Comparison of ENCODE assay signal across 8 mouse cellular contexts in the genomic region with DNA sequence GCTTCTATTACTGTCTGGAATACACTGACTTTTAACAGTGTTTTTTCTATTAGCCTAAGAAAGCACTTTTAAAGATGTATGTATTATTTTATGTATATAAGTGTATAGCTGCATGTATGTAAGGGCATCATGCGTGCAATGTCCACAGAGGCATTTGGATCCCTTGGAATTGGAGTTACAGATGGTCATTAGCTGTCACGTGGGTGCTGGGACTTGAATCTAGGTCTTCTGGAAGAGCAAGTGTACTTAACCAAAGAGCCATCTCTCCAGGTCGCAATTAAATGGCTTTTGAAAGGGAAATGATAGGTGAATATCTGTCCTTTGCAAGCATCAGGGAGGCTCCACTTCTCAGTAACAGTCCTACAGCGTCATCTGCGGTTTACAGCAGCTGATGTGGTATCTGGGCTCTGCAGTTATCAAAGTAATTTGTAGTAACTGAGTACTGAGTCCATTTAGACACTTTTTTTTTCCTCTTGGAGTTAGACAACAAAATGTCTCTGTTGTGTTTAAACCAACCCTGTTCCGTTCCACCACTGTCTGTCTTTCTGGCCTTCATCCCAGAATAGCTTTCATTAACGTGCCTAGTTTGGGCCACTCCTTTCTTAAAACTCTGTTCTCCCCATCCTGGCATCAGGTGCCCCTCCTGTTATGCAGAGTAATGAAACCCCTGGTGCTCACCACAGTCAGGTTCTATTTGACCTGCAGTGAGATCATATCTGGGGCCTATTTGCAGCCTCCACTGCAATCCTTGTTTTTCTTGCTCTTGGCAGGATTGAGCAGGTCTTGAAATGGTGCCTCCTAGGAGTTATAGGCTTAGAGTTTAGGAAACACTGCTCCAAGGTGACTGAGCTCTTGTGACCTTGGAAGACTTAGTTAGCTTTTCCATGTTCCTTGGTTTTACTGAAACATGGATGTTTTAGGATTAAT. TPM values are rescaled to one million over a fixed set of nuclear protein-coding genes. Genes with fewer than 3 reads are reported as not detected.
DNase-seq lines count a peak whose midpoint lies in the region; ATAC-seq lines count a peak whose summit lies in the region.

No protein-coding gene starts in this region.

- H3K4me1 ChIP-seq in embryonic facial prominence, embryonic 13.5 days: peaks cover 19% of the 10 kb centered on the region
- H3K4me1 ChIP-seq in neural tube, embryonic 13.5 days (replicated peaks): peaks cover 32% of the 10 kb centered on the region

- 85% methylated on average over 7 of the region's 7 CpGs for WGBS in embryonic facial prominence, embryonic 13.5 days
- 85% methylated on average over 7 of the region's 7 CpGs for WGBS in neural tube, embryonic 13.5 days

- H3K4me2 ChIP-seq in embryonic facial prominence, embryonic 13.5 days: peak overlapping the region; percentile 71
- H3K4me2 ChIP-seq in neural tube, embryonic 13.5 days: peak overlapping the region; percentile 82

- peak overlapping the region; percentile 91; the same call in 1 of the 2 replicates for H3K4me3 ChIP-seq in embryonic facial prominence, embryonic 13.5 days
- peak overlapping the region; percentile 84 for H3K4me3 ChIP-seq in neural tube, embryonic 13.5 days

- DNase-seq in kidney, adult 11 months: peak; percentile 69
- DNase-seq in kidney, adult 18-20 months: no peak
- DNase-seq in kidney, postnatal 10 days: peak; percentile 23
- DNase-seq in embryo, embryonic 10.5 days (ENCODE audit: low spot score): no peak
- DNase-seq in urinary bladder, postnatal 25 days (ENCODE audit: low spot score): no peak
- no peak for DNase-seq in urinary bladder, postnatal 14 days (ENCODE audit: low spot score)

- H3K9me3 ChIP-seq in embryonic facial prominence, embryonic 13.5 days: 0 out of 2 replicates have a peak, but pooled peaks cover 3% of the 10 kb centered on the region
- no peaks in the 10 kb centered on the region for H3K9me3 ChIP-seq in neural tube, embryonic 13.5 days

- H3K27ac ChIP-seq in embryonic facial prominence, embryonic 13.5 days: no peak overlapping the region
- no peak overlapping the region for H3K27ac ChIP-seq in neural tube, embryonic 13.5 days (replicated peaks)

- peaks cover 16% of the 10 kb centered on the region for H3K36me3 ChIP-seq in embryonic facial prominence, embryonic 13.5 days
- peaks cover 7% of the 10 kb centered on the region for H3K36me3 ChIP-seq in neural tube, embryonic 13.5 days

- H3K9ac ChIP-seq in embryonic facial prominence, embryonic 13.5 days: peak overlapping the region; percentile 21; the same call in 1 of the 2 replicates
- H3K9ac ChIP-seq in neural tube, embryonic 13.5 days: peak overlapping the region; percentile 84

- no peak for ATAC-seq in embryonic facial prominence, embryonic 13.5 days (ENCODE audit: insufficient number of reproducible peaks, insufficient read depth, low FRiP score, low TSS enrichment, low read depth)
- no peak for ATAC-seq in neural tube, embryonic 13.5 days (ENCODE audit: low read depth)

- no peaks in the 10 kb centered on the region for H3K27me3 ChIP-seq in embryonic facial prominence, embryonic 13.5 days
- 0 out of 2 replicates have a peak, but pooled peaks cover 8% of the 10 kb centered on the region for H3K27me3 ChIP-seq in neural tube, embryonic 13.5 days

RNA-seq across cellular contexts. Expression of a gene that starts 14.9 kb away (rescaled TPM):
- polyA plus RNA-seq in embryonic facial prominence, embryonic 13.5 days (2015; fragmentation: Nextera tagmentation; extraction: Ambion mirVana): 180 and 202 TPM in 2 replicates
- 126 and 130 TPM in 2 replicates for polyA plus RNA-seq in neural tube, embryonic 13.5 days (2015; fragmentation: Nextera tagmentation; extraction: Ambion mirVana)

RNA-seq across cellular contexts. Expression of a gene that starts 37.5 kb away (rescaled TPM):
- polyA plus RNA-seq in embryonic facial prominence, embryonic 13.5 days (2015; fragmentation: Nextera tagmentation; extraction: Ambion mirVana): 8.1 and 8.2 TPM in 2 replicates
- polyA plus RNA-seq in neural tube, embryonic 13.5 days (2015; fragmentation: Nextera tagmentation; extraction: Ambion mirVana): 9.9 and 11.4 TPM in 2 replicates

Comparison
In these comparisons a context has a peak if more than half of its experiments do, and no peak if none do; other contexts are left out.
1. DNase-seq: peak in kidney, adult 11 months (single experiment) and kidney, postnatal 10 days (single experiment); none in kidney, adult 18-20 months (single experiment), embryo, embryonic 10.5 days (single experiment), urinary bladder, postnatal 25 days (single experiment) and urinary bladder, postnatal 14 days (single experiment).